Mouse (Mus musculus) neural tube, embryonic 12.5 days (tissue): ENCODE data around the gene Prr11. TPM values are rescaled to one million over a fixed set of nuclear protein-coding genes. Genes with fewer than 3 reads are reported as not detected.

ENCODE experiments used
- ATAC-seq: fragments of 200-750 bp; cut with Nextera tagmentation; 2 replicates; pipeline ENCODE4 v1.8.0; 2017; ENCODE audit warnings: low read depth, mild to moderate bottlenecking, moderate TSS enrichment, moderate library complexity; ENCODE audit not compliant: low FRiP score
- H3K27ac ChIP-seq: fragments of 300-500 bp; sonication (generic); 2 replicates; pipeline ENCODE4 v1.5.1; 2016
- H3K27me3 ChIP-seq: fragments of 300-500 bp; sonication (generic); replicated peaks from 2 replicates; pipeline ENCODE4 v1.6.1; 2016; ENCODE audit warnings: mild to moderate bottlenecking
- H3K36me3 ChIP-seq: fragments of 300-500 bp; sonication (generic); 2 replicates; pipeline ENCODE4 v1.6.1; 2016; ENCODE audit warnings: mild to moderate bottlenecking
- H3K4me1 ChIP-seq: fragments of 300-500 bp; sonication (generic); 2 replicates; pipeline ENCODE4 v1.6.1; 2016
- H3K4me2 ChIP-seq: fragments of 300-500 bp; sonication (generic); replicated peaks from 2 replicates; pipeline ENCODE4 v1.6.1; 2016; ENCODE audit warnings: mild to moderate bottlenecking
- H3K4me3 ChIP-seq: fragments of 300-500 bp; sonication (generic); 2 replicates; pipeline ENCODE4 v1.5.1; 2016
- H3K9ac ChIP-seq: fragments of 300-500 bp; sonication (generic); 2 replicates; pipeline ENCODE4 v1.6.1; 2016; ENCODE audit warnings: mild to moderate bottlenecking
- H3K9me3 ChIP-seq: fragments of 300-500 bp; sonication (generic); 2 replicates; pipeline ENCODE4 v1.6.1; 2016; ENCODE audit warnings: mild to moderate bottlenecking
- WGBS: fragments of 180-500 bp; shearing (Covaris S2); methylation state at CpG from one replicate; pipeline ENCODE4 v1.1.7; 2016; 5-methylcytosine and 5-hydroxymethylcytosine counted together
- polyA plus RNA-seq: library from polyadenylated mRNA; unstranded; fragments of >200 nt; fragmentation: Nextera tagmentation; extraction: Ambion mirVana; gene quantifications from 2 replicates; pipeline ENCODE4 v1.2.1, GENCODE M21; 2016

Gene Prr11
- polyA plus RNA-seq = 6.8 and 8.5 TPM in 2 replicates

DNA sequence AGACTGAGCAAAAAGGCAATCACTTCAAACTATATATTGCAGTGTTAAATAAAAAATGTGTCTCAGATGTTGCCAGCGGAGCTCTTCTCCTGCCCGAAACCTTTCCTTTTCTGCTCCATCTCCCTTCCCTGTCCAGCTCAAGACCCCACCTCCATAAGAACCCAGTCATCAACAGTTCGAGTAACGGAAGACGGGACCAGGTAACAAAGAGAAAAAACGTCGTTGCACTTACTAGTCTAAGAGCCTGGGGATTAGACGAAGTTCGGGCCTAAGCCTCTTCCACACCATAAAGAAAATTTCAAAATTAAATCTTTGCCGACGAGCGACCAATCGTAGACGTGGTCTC lies at the start of gene Prr11:
Prr11 (minus strand) TSS at position 300 of the 346 bp plus-strand sequence.
- Histone ChIP-seq H3K9me3 (no peaks in the 10 kb centered on the region), H3K4me3 (peak within 1 kb of the TSS; percentile 81), H3K27me3 (no peaks in the 10 kb centered on the region), H3K36me3 (peaks cover 29% of the 10 kb centered on the region), H3K27ac (peak within 1 kb of the TSS; percentile 82), H3K4me2 (peak within 1 kb of the TSS; percentile 75), H3K9ac (peak within 1 kb of the TSS; percentile 92), H3K4me1 (peaks cover 19% of the 10 kb centered on the region)
- WGBS = 0% methylated on average over 14 of the region's 14 CpGs
- ATAC-seq = no peak; the same call in 1 of the 2 replicates

DNA sequence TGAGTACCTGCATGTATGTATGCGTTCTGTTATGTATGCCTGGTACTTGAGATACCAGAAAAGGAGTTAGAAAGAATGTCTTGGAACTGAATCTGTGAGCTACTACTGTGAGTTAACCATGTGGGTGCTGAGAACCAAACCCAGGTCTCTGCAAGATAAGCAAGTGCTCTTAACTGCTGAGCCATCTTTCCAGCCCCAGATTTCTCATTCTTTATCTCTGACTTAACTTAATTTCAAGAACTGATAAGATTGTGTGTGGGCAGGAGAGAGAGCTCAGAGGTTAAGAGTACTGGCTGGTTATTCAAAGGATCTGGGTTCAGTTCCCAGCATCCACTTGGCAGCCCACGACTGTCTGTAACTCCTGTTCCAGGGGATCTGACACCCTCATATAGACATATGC lies 49.5 kb upstream of the Prr11 start:
- no peak for ATAC-seq
- Histone ChIP-seq H3K4me3 (no peak overlapping the region), H3K27ac (no peak overlapping the region), H3K4me1 (no peaks in the 10 kb centered on the region), H3K27me3 (no peaks in the 10 kb centered on the region), H3K4me2 (no peak overlapping the region), H3K9me3 (no peaks in the 10 kb centered on the region), H3K9ac (no peak overlapping the region), H3K36me3 (peaks cover 20% of the 10 kb centered on the region; the same call in 1 of the 2 replicates)
- 98% methylated on average over 2 of the region's 2 CpGs for WGBS

DNA sequence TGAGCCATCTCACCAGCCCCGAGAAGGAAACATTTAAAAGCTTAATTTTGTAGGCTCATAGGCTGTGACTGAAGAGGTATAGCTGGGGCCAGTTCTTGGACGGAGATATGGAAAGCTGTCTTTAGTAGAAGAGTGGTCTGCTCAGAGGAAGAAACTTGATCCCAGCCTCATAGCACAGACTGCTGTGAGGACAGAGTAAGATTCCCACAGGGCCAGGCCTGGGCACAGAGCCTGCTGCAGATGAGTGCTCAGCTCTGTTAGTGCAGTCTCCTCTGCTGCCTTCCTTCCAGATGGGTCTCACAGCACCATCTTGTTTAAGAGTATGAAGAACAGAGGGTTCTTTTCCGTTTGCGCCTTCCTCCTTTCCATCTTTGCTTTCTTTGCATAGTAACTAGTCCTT lies 27.7 kb upstream of the Prr11 start:
- no peaks in the 10 kb centered on the region for H3K27me3 ChIP-seq
- H3K36me3 ChIP-seq = peaks cover 24% of the 10 kb centered on the region
- no peak overlapping the region for H3K9ac ChIP-seq
- 93% methylated on average over 4 of the region's 4 CpGs for WGBS
- no peaks in the 10 kb centered on the region for H3K9me3 ChIP-seq
- no peaks in the 10 kb centered on the region for H3K4me1 ChIP-seq
- no peak overlapping the region for H3K27ac ChIP-seq
- no peak overlapping the region for H3K4me3 ChIP-seq
- ATAC-seq = no peak
- no peak overlapping the region for H3K4me2 ChIP-seq

DNA sequence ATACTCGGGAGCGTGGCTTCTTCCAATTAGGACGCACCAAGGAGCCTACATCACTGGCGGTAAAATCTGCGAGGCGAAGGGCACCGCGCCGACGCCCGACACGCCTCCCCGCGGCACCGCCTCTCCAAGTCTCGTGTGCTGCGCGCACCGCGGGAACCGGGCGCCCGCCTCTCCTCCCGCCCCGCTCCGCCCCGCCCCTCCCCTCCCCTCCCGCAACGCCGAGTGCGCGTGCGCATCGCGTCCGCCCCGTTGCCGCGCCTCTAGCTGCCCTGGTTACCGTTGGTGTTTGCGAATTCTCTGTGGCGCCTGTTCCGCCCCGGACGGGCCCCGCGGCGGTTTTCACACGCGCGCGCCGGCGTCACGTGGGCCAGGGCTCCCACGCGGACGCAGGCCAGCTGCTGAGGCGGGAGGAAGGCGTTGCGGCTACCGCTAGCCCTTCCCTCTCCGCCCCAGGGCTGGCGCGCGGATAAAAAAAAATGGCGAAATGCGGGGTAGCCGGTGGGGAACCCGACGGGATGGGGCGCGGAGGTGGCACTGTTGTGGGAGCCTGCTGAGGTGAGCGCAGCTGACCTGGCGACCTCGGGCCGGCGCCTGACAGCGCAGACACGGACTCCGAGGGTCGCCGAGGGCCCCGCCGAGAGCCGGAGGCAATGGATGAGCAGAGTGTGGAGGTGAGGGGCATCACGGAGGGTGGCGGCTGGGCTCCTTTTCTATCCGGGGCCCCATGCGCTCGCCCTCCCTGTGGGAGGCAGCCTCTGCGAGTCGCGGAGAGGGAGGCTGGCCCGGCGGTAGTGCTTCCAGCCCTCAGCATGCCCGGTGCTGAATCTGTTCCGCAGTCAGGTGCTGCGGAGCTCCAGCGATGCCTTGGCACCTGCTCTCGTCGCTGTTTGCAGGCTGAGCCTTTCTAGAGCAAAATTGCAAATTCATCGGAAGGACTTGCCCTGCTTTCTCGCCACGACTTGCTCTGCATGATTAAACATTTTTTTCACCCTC lies 18.6 kb upstream of the Prr11 start, which contains the start of gene Trim37:
Trim37 (plus strand) TSS at position 254 of the 993 bp plus-strand sequence.
- Histone ChIP-seq H3K36me3 (peaks cover 27% of the 10 kb centered on the region), H3K9ac (peak within 1 kb of the TSS; percentile 83), H3K27me3 (no peaks in the 10 kb centered on the region), H3K9me3 (no peaks in the 10 kb centered on the region), H3K4me2 (peak within 1 kb of the TSS; percentile 72), H3K4me1 (peaks cover 11% of the 10 kb centered on the region), H3K4me3 (peak within 1 kb of the TSS; percentile 93), H3K27ac (peak within 1 kb of the TSS; percentile 82)
- peak; percentile 91 for ATAC-seq
- under 1% methylated on average over 104 of the region's 105 CpGs for WGBS

DNA sequence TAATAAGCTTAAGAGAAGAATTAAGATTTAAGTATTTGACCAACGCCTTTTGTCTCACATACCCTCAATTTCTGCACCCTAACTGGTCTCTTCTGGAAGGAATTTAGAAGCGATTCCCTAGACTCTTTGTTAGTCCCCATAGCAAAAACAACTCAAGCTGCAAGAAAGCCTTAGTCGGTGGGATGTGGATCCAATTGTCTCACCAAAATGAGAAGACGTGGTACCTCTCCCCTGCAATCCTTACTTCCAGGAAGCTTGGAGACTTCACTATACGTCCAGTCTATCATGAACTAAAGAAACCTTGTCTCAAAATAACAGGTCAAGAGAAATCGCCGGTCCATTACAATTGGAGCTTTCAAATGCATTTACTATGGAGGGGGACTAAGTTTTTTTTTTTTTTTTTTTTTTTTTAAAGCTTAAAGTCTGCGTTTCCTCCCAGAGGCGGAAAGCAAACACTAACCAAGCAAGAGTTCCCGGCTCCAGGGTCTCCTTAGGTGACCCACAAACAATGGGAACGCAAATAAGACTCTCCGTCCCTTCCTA lies 17.8 kb upstream of the Prr11 start:
- Histone ChIP-seq H3K4me1 (peaks cover 11% of the 10 kb centered on the region), H3K27ac (peak overlapping the region; percentile 82), H3K36me3 (peaks cover 30% of the 10 kb centered on the region), H3K4me3 (peak overlapping the region; percentile 93), H3K27me3 (no peaks in the 10 kb centered on the region), H3K4me2 (peak overlapping the region; percentile 72), H3K9me3 (no peaks in the 10 kb centered on the region), H3K9ac (peak overlapping the region; percentile 83; the same call in 1 of the 2 replicates)
- no peak for ATAC-seq
- 1% methylated on average over 12 of the region's 12 CpGs for WGBS

DNA sequence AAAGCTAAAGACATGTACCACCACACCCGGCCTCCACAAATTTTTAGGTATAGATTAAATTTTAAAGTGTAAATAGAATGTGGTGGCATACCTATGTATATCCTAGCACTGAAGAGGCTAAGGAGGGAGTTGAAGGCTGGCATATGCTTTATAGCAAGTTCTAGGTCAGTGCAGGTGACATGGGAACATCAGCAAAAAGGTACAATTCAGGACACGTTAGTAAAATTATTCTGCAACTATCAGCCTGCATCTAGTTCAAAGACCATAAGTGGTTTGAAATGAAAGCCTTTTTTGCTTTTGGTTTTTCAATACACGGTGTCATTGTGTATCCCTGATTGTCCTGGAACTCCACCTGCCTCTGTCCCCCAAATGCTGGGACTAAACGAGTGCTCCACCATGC lies 17.1 kb upstream of the Prr11 start:
- Histone ChIP-seq H3K36me3 (peaks cover 34% of the 10 kb centered on the region), H3K9me3 (no peaks in the 10 kb centered on the region), H3K4me2 (peak overlapping the region; percentile 72), H3K27ac (no peak overlapping the region), H3K4me3 (no peak overlapping the region), H3K9ac (no peak overlapping the region), H3K27me3 (no peaks in the 10 kb centered on the region), H3K4me1 (peaks cover 11% of the 10 kb centered on the region)
- ATAC-seq = no peak
- WGBS = 62% methylated on average over 4 of the region's 4 CpGs

DNA sequence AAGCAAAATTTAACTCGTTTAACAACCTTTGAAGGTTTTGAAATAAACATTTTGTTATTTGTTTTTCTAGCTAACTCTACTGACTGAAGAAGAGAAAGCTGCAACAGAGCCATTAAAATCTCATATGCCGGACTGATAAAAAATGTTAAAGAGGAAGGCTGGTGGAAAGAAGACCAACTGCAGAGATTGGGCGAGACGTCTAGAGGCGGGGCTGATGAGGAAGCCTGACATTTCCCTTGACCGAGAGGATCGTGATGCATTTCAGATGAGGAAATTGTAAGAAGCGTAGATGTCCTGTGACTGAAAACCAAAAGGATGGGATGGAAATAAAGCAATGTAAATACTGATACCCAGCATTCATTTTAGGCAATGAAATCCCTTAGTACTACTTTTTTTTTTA lies 13.4 kb upstream of the Prr11 start:
- no peaks in the 10 kb centered on the region for H3K9me3 ChIP-seq
- H3K27ac ChIP-seq = no peak overlapping the region
- ATAC-seq = no peak
- H3K4me2 ChIP-seq = no peak overlapping the region
- WGBS = 87% methylated on average over 8 of the region's 8 CpGs
- no peak overlapping the region for H3K4me3 ChIP-seq
- no peaks in the 10 kb centered on the region for H3K4me1 ChIP-seq
- no peaks in the 10 kb centered on the region for H3K27me3 ChIP-seq
- H3K9ac ChIP-seq = no peak overlapping the region
- H3K36me3 ChIP-seq = peaks cover 61% of the 10 kb centered on the region

DNA sequence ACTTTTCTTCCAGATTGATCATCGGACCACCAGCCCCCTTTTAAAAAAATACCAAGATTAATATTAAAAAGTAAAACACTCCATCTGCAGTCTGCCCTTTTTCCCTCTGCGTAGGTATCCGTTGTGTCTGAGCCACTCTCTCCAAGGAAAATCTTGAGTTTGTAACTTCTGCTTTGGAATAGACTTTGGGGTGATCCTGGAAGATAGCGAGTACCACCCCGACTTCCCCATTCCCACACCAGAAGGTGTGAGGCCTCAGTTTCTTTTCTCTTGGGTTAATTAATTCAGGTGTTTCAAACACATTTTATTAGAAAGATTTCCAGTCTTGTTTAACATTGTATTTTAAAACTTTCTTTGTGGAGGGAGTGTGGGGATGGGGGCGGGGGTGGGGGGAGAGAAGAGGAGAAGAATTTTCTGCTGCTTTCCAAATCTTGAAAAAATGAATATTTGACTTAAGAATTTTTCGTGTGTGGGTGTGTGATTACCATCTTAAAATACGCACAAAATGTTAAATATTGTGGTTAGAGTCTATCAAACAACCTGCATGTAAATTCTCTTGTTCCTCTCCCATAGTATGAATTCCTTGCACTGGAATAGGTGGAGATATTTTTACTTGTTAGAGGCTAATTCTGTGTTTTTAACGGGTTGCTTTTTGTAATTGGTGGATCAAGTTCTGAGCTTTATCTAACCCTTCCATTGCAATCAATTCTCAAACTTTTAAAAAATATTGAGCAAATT lies 1.8 kb upstream of the Prr11 start:
- Histone ChIP-seq H3K9me3 (no peaks in the 10 kb centered on the region), H3K4me2 (peak overlapping the region; percentile 75), H3K9ac (peak overlapping the region; percentile 92), H3K27ac (peak overlapping the region; percentile 82; the same call in 1 of the 2 replicates), H3K4me3 (peak overlapping the region; percentile 81), H3K36me3 (peaks cover 20% of the 10 kb centered on the region), H3K4me1 (peaks cover 19% of the 10 kb centered on the region), H3K27me3 (no peaks in the 10 kb centered on the region)
- WGBS = 10% methylated on average over 9 of the region's 9 CpGs
- ATAC-seq = no peak

DNA sequence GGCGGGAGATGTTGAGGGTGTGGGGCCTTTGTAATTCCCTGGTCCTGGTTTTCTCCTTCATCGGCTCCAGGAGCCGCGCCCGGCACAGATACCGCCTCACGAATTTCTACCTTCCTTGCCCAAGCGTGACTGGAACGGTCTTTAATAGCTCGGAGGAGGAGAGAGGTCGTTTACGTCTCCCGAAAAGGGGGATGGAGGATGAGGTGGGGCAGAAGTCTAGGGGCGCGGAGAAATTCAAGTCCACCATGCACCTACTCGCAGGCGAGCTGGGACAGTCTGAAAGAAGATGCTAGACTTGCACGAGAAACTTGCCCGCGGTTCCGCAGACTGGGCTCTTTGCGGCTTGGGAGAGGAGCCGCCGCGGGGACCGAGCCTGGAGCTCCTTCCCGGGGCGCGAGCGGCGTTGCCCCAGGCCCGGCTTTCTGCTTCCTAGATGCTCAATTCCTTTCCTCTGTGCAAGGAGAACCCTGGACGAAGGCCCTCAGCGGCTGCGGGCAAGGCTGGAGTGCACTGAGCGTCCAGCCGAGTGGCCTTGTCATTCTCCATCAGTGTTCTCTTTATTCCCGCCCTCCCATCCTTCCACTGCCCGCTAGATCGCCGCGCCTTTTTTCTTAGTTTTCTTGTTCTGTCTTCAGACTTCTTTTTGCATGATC lies 1.1 kb upstream of the Prr11 start:
- WGBS = under 1% methylated on average over 42 of the region's 42 CpGs
- H3K27ac ChIP-seq = peak overlapping the region; percentile 82

DNA sequence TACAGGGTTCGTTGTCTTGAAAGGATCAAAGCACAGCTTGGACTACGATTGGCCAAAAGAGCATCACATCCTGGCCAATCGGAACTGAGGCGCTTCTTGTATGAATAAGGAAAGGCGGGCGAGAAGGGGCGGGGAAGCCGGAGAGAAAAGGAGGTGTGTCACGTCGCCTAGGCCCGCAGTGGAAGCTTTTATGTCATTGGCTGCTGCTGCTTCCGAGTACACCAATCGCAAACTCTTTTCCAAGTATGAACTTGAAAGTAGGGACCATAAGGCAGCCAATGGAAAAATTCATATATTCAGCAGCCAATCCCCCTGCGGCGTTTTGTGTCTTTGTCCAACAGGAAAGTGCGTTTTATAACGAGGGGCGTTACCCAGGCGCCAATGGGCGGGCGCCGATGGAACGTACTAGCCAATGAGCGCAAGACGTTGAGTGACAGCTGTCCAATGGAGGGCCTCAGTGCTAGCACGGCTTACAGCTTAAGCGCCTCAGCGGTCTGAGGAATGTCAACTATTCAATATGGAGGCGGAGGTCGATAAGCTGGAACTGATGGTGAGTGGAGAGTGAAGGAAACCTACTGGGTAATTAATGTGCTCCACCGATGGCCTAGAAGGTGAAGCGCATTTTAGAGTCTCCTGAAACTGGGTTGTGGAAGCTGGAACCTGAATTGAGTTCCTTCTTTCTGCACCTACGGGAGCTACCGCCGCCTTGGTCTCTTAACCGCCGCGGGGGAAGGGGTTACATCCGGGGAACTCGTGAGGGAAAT lies 429 bp upstream of the Prr11 start, which contains the start of gene Ska2:
Ska2 (plus strand) TSS at position 480 of the 764 bp plus-strand sequence.
- peak within 1 kb of the TSS; percentile 92 for H3K9ac ChIP-seq
- peak within 1 kb of the TSS; percentile 75 for H3K4me2 ChIP-seq
- H3K4me3 ChIP-seq = peak within 1 kb of the TSS; percentile 81
- no peaks in the 10 kb centered on the region for H3K9me3 ChIP-seq
- ATAC-seq = peak; percentile 100
- H3K27me3 ChIP-seq = no peaks in the 10 kb centered on the region
- H3K4me1 ChIP-seq = peaks cover 19% of the 10 kb centered on the region
- H3K27ac ChIP-seq = peak within 1 kb of the TSS; percentile 82
- under 1% methylated on average over 40 of the region's 40 CpGs for WGBS
- peaks cover 26% of the 10 kb centered on the region for H3K36me3 ChIP-seq

More for the DNA sequence above, 1.1 kb upstream of the Prr11 start:
- Histone ChIP-seq H3K4me1 (peaks cover 19% of the 10 kb centered on the region), H3K27me3 (no peaks in the 10 kb centered on the region), H3K9ac (peak overlapping the region; percentile 92), H3K4me2 (peak overlapping the region; percentile 75), H3K36me3 (peaks cover 21% of the 10 kb centered on the region), H3K9me3 (no peaks in the 10 kb centered on the region), H3K4me3 (peak overlapping the region; percentile 81)
- ATAC-seq = no peak

DNA sequence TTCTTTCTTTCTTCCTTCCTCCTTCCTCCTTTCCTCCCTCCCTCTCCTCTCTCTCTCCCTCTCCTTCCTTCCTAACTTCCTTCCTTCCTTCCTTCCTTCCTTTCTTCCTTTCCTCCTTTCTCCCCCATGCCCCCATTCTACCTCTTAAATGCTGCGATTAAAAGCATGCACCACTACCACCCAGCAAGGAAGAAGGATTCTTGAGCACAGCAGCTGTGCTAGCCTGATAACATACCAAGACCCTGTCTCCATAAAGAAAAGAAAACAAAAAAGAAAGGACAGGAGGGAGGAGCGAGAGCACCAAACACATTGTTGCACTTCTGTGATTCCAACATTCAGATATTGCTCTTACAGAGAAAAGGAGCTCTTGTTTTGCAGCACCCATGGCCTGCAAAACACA lies 21.4 kb downstream of the Prr11 start:
- ATAC-seq = no peak
- 77% methylated on average over 2 of the region's 2 CpGs for WGBS
- H3K9me3 ChIP-seq = no peaks in the 10 kb centered on the region
- no peaks in the 10 kb centered on the region for H3K27me3 ChIP-seq
- peak overlapping the region; percentile 94 for H3K4me2 ChIP-seq
- 0 out of 2 replicates have a peak overlapping the region, but pooled peaks have one; percentile 79 for H3K9ac ChIP-seq
- peaks cover 26% of the 10 kb centered on the region for H3K4me1 ChIP-seq
- H3K36me3 ChIP-seq = peaks cover 34% of the 10 kb centered on the region
- no peak overlapping the region for H3K27ac ChIP-seq
- peak overlapping the region; percentile 70; the same call in 1 of the 2 replicates for H3K4me3 ChIP-seq
